Mouse (Mus musculus): ENCODE data around the gene Xrra1.

DNA sequence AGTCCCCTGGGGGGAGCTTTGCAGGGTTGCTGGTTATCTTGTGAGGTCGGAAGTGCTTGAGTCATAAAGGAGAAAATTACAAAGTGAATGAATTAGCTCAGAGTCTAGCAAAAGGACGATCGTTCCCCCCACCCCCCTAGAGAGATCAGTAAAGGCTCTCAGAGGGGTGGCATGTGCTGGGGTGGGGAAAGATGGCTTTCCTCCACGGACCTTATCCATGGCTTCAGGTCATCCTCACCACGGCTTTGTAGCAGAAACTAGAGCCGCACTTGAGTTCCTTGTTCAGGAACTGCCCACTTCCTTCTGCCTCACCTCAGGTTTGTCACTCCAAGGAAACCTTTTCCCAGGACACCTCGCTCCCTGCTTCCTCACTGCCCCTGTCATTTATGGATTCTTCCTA, 4.4 kb downstream of the Xrra1 start, which contains the start of gene Spcs2:
- TF ChIP-seq CTCF (IDR thresholded peaks at IDR 0.05; ENCODE audit: borderline replicate concordance, insufficient read depth, low read depth, low read length) (no peak), POLR2A (IDR thresholded peaks at IDR 0.05; ENCODE audit: borderline replicate concordance, insufficient read depth, low read length) (no peak)

Data from cerebellum, adult 2 months (tissue).